Mouse (Mus musculus) adrenal gland (tissue): ENCODE data around the gene Nlrp5.
"Not testable (repeated sequence)": the region's sequence is repeated elsewhere in the genome, so short reads cannot be mapped to it uniquely, and the experiment has no call there.

Experiments used
- intact Hi-C: fragments of 180-260 bp; cut with DNase I; formaldehyde crosslinking; loops from one replicate; pipeline ENCODE4 v1.15.1; 2025
- long read RNA-seq, 2 experiments: library from polyadenylated mRNA; unstranded; transcript quantifications; one replicate each; pipeline ENCODE4 v2.0.0; 2020; ENCODE audit warnings: borderline replicate concordance in 1 of 2; ENCODE audit not compliant: insufficient replicate concordance in 1 of 2
- microRNA-seq, 2 experiments: library from miRNA; unstranded; fragments of <30 nt; microRNA quantifications; one replicate each; pipeline ENCODE4; 2019

Gene Nlrp5
- long read RNA-seq, experiment 1, result 0 reads
- long read RNA-seq, experiment 2, result 0 reads

DNA sequence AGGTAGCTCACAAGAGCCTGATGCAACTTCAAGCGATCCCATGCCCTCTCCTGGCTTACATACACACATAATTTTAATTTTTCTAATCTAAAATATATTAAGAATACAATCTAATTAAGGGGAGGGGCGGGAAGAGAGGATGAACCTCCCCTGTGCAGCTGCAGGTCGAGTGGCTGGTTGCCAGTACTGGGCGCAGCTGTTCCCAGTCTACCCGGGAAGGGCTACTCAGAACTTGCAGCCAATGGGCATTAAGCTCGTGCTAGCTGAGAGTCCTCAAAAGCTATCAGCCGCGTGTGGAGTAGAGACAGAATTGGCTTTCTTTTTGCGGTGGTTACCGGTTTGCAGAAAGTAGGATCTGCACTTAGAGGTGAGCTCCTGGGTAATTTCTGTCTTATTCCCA, at the start of gene Nlrp5:
Gene Nlrp5, plus strand, starts transcription at position 301 of the 400 bp plus-strand sequence.
- intact Hi-C loops, result no loop called here

DNA sequence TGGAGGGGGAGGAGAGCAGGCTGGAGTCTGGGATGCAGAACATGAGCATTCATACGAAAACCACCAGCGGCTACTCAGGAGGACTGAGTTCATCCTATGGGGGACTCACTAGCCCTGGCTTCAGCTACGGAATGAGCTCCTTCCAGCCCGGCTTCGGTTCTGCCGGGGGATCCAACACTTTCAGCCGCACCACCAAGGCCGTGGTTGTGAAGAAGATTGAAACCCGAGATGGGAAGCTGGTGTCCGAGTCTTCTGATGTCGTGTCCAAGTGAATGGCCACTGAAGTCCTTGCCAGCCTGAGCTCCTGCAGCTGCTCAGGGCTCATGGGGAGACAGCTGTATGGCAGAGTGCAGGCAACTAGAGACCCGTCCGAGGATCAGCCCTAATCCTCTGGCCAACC, 27.4 kb upstream of the Nlrp5 start:
- intact Hi-C loops, result not testable (repeated sequence)

DNA sequence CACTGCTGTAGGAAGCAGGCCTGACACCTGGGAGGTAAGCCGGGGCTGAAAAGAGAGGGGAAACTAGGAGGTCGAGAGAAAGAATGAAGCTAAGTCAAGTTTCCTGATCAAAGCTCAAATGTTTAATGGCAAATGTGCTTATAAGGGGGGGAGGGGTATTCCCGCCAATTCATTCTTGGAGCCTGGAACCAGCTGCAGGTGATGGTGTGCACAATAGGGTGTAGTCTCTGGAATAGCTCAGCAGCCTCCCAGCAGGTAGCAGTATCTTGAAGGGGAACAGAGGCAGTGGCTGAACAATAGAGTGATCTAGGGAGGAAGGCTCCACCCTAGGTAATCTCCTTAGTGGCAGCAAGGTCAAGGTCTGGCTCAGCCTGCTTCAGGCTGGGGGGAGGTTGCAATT, 84.5 kb downstream of the Nlrp5 start:
- intact Hi-C loops, result not testable (repeated sequence)

DNA sequence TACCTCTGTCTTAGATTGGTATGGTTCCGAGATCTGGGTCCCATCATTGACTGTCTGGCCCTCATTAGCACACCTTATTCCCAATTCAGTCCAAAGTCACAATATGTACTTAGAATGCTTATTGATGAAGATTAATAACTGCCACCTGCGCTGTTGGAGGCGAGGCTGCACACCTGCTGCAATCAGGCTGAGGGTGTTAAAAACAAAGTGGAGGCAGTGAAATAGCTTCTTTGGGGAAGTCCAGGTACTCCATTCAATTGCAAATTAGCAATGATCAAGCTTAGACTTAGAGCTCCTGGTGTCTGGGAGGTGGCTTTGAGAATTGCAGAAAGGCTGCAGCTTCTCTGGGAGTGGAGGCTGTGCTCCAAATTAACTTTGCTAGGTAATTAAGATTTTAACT, 85.1 kb downstream of the Nlrp5 start:
- intact Hi-C loops, result not testable (repeated sequence)

DNA sequence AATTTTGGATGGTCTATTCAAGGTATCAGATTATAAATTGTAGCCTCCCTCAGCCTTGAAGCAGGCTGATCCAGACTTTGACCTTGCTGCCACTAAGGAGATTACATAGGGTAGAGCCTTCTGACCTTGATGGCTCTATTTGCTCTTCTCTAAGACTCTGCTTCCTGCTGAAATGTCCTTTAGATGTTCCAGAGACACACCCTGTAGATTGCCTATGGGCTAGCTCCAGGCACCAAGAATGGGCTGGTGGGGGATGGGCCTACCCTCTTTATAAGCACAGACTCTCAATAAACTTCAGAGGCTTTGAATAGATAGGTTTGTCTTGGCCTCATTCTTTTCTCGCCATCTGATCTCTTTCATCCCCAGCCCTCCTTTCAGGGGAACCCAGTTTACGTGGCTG, 87.2 kb downstream of the Nlrp5 start:
- intact Hi-C loops, result not testable (repeated sequence)

Small RNA genes within 50 kb of the gene (microRNA-seq; reads per million reads assigned to microRNA genes)
- 0 reads per million in 2 experiments for gene Gm25196
